Mouse (Mus musculus) forebrain, embryonic 14.5 days (tissue): ENCODE measurements around the gene Pla2r1. TPM values are rescaled to one million over a fixed set of nuclear protein-coding genes. Genes with fewer than 3 reads are reported as not detected.

Experiments
- ATAC-seq: fragments of 200-750 bp; cut with Nextera tagmentation; 2 replicates; pipeline ENCODE4 v1.8.0; 2017; ENCODE audit warnings: mild to moderate bottlenecking, moderate library complexity
- DNase-seq: peaks from one replicate; pipeline ENCODE4 v3.0.0-alpha.2; 2015; ENCODE audit warnings: low spot score
- H3K27ac ChIP-seq: fragments of 300-500 bp; sonication (generic); 2 replicates; pipeline ENCODE4 v1.5.1; 2014; ENCODE audit warnings: low read depth, mild to moderate bottlenecking, control low read depth, low read length, moderate library complexity
- H3K27me3 ChIP-seq: fragments of 300-500 bp; sonication (generic); replicated peaks from 2 replicates; pipeline ENCODE4 v1.6.1; 2014; ENCODE audit warnings: low read length, control low read depth, mixed read lengths; ENCODE audit not compliant: control insufficient read depth, insufficient read depth
- H3K36me3 ChIP-seq: fragments of 300-500 bp; sonication (generic); 2 replicates; pipeline ENCODE4 v1.6.1; 2014; ENCODE audit warnings: low read length, control low read depth; ENCODE audit not compliant: control insufficient read depth, insufficient read depth
- H3K4me1 ChIP-seq: fragments of 300-500 bp; sonication (generic); 2 replicates; pipeline ENCODE4 v1.6.1; 2014; ENCODE audit warnings: antibody characterized with exemption, low read length, control low read depth; ENCODE audit not compliant: control insufficient read depth, insufficient read depth
- H3K4me2 ChIP-seq: fragments of 300-500 bp; sonication (generic); 2 replicates; pipeline ENCODE4 v1.6.1; 2014; ENCODE audit warnings: mild to moderate bottlenecking, control low read depth, low read length
- H3K4me3 ChIP-seq: fragments of 300-500 bp; sonication (generic); 2 replicates; pipeline ENCODE4 v1.5.1; 2014; ENCODE audit warnings: low read depth, low read length, control low read depth
- H3K9ac ChIP-seq: fragments of 300-500 bp; sonication (generic); 2 replicates; pipeline ENCODE4 v1.6.1; 2014; ENCODE audit warnings: mild to moderate bottlenecking, low read length, control low read depth, moderate library complexity
- H3K9me3 ChIP-seq: fragments of 300-500 bp; sonication (generic); replicated peaks from 2 replicates; pipeline ENCODE4 v1.6.1; 2016; ENCODE audit warnings: low read length, control low read depth, mixed read lengths; ENCODE audit not compliant: control insufficient read depth
- WGBS: fragments of 180-500 bp; shearing (Covaris S2); extraction: QIAGEN DNeasy Blood & Tissue Kit; methylation state at CpG from one replicate; pipeline ENCODE4 v1.1.7; 2014; 5-methylcytosine and 5-hydroxymethylcytosine counted together
- polyA plus RNA-seq: library from polyadenylated mRNA; unstranded; fragments of >200 nt; fragmentation: Nextera tagmentation; extraction: Ambion mirVana; gene quantifications from 2 replicates; pipeline ENCODE4 v1.2.1, GENCODE M21; 2014

Pla2r1 gene
- polyA plus RNA-seq, 1 experiment from 2014 or later: 0.24 TPM

- Histone ChIP-seq H3K4me1 (no peaks in the 10 kb centered on the region), H3K27me3 (no peaks in the 10 kb centered on the region), H3K4me3 (no peak overlapping the region), H3K36me3 (no peaks in the 10 kb centered on the region), H3K9me3 (no peaks in the 10 kb centered on the region), H3K9ac (no peak overlapping the region), H3K27ac (no peak overlapping the region), H3K4me2 (no peak overlapping the region)
- DNase-seq (no peak), ATAC-seq (no peak)
- WGBS: 72% methylated on average over 5 of the region's 5 CpGs
Measured at GRCm38 (mm10) chr2:60532495-60532894, 20.6 kb downstream of the Pla2r1 start.

DNA sequence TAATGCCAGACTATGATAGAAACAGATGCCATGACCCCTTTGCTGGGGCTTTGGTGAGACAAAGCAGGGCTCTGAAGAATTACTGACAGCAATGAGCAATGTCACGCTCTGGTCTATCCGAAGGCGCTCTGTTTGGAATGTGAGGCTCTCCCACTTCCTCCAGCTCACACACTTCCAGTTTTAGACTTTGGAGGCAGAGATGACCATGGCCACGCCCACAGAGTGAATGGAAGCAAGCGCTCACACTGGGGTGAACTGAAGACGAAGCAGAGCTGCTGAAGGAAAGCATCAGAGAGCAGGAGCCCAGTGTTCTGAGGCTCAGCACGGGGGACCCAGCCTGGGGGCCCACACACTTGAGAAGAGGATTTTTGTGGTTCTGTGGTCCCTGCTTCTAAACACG, 37.3 kb downstream of the Pla2r1 start:
- DNase-seq (no peak), ATAC-seq (no peak)
- Histone ChIP-seq H3K27me3 (no peaks in the 10 kb centered on the region), H3K27ac (no peak overlapping the region), H3K4me1 (no peaks in the 10 kb centered on the region), H3K9me3 (no peaks in the 10 kb centered on the region), H3K36me3 (no peaks in the 10 kb centered on the region), H3K9ac (no peak overlapping the region), H3K4me2 (no peak overlapping the region), H3K4me3 (no peak overlapping the region)
- 71% methylated on average over 8 of the region's 8 CpGs for WGBS

DNA sequence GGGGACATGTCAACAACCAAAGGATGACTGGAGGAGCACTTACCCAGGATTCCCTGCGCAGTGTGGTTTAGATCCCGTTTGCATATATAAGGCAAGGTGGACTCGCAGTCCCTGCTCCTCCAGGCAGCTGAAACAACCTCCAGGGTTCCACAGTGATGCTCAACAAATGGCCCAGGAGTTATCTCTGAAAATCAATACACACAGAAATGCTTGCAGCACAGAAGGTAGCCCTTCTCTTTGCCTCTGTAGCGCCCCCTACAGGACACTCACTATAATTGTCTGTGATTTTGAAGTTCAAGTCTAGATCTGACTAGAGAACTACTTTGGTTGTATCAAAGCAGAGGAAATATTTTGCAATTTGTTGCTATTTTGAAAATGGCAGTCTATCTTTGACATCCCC, 38.2 kb downstream of the Pla2r1 start:
- H3K4me1 ChIP-seq: no peaks in the 10 kb centered on the region
- H3K27me3 ChIP-seq: no peaks in the 10 kb centered on the region
- WGBS: 71% methylated on average over 4 of the region's 4 CpGs
- H3K9me3 ChIP-seq: no peaks in the 10 kb centered on the region
- H3K27ac ChIP-seq: no peak overlapping the region
- ATAC-seq: no peak
- H3K9ac ChIP-seq: no peak overlapping the region
- no peak for DNase-seq
- H3K36me3 ChIP-seq: no peaks in the 10 kb centered on the region
- no peak overlapping the region for H3K4me3 ChIP-seq
- no peak overlapping the region for H3K4me2 ChIP-seq

DNA sequence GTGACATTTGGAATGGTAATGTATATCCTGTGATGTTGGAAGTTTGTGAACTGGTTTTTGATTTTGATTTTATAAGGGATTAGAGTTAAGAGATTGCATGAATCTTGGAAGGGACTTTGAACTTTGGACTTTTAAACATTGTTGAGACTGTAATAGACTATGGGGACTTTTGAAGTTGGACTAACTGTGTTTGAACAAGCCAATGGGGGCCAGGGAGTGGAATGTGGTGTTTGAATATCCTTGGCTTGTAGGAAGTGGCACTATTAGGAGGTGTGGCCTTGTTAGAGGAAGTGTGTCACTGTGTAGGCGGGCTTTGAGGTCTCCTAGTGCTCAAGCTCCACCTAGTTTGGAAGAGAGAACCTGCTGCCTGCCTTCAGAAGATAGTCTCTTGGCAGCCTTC, 42.4 kb downstream of the Pla2r1 start:
- 90% methylated on average over 1 of the region's 1 CpGs for WGBS
- Histone ChIP-seq H3K4me2 (no peak overlapping the region), H3K36me3 (no peaks in the 10 kb centered on the region), H3K9me3 (no peaks in the 10 kb centered on the region), H3K9ac (no peak overlapping the region), H3K4me1 (no peaks in the 10 kb centered on the region), H3K27ac (no peak overlapping the region), H3K27me3 (no peaks in the 10 kb centered on the region), H3K4me3 (no peak overlapping the region)
- no peak for ATAC-seq
- DNase-seq: no peak

GRCm38 (mm10) chr2:60505145-60505544, 48.0 kb downstream of the Pla2r1 start:
- Histone ChIP-seq H3K4me2 (no peak overlapping the region), H3K4me1 (no peaks in the 10 kb centered on the region), H3K27ac (no peak overlapping the region), H3K36me3 (no peaks in the 10 kb centered on the region), H3K27me3 (no peaks in the 10 kb centered on the region), H3K9me3 (no peaks in the 10 kb centered on the region), H3K9ac (no peak overlapping the region), H3K4me3 (no peak overlapping the region)
- no peak for ATAC-seq
- 52% methylated on average over 2 of the region's 2 CpGs for WGBS
- no peak for DNase-seq

DNA sequence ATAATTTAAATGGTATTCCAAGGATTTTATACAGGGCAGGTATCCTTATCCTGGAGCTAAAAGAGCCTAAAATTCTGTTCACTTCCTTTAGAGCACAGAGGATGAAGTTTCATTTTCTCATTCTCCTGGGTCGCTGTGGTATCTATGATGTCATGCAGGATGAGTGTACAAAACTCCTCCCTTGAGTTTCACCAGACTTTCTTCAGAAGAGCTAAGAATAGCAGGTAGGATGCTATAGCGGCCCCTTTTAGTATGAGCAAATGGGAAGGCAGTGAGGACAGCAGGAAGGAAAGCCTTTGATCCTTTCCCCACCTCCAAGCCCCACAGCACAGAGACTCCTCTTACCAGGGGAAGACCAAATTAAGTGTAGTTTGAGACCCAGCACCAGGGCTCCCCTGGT, 48.4 kb downstream of the Pla2r1 start:
- WGBS: 68% methylated on average over 2 of the region's 2 CpGs
- no peak overlapping the region for H3K4me3 ChIP-seq
- H3K9ac ChIP-seq: no peak overlapping the region
- H3K27ac ChIP-seq: no peak overlapping the region
- DNase-seq (no peak), ATAC-seq (no peak)
- no peaks in the 10 kb centered on the region for H3K9me3 ChIP-seq
- no peaks in the 10 kb centered on the region for H3K27me3 ChIP-seq
- no peaks in the 10 kb centered on the region for H3K36me3 ChIP-seq
- H3K4me2 ChIP-seq: no peak overlapping the region
- no peaks in the 10 kb centered on the region for H3K4me1 ChIP-seq

DNA sequence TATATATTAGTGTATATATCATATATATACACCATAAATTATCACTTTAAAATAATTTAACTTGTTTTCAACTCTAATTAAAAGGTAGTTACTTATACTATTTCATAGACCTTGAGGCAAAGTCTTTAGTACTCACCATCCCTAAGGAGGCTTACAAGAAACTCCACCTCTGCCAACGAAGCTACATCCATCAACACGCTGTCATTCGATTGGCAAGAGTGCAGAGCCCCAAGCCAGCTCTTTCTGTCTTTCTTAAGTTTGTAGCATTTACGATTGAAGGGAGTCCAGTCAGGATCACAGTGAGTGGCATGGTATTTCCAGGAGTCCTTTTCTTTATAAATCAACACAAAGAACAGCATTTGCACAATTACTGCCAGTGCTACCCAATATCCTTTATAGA, 49.1 kb downstream of the Pla2r1 start:
- no peak overlapping the region for H3K4me3 ChIP-seq
- no peaks in the 10 kb centered on the region for H3K4me1 ChIP-seq
- 62% methylated on average over 4 of the region's 4 CpGs for WGBS
- no peaks in the 10 kb centered on the region for H3K27me3 ChIP-seq
- no peaks in the 10 kb centered on the region for H3K9me3 ChIP-seq
- DNase-seq (peak; percentile 59), ATAC-seq (peak; percentile 52; the same call in 1 of the 2 replicates)
- no peak overlapping the region for H3K9ac ChIP-seq
- no peaks in the 10 kb centered on the region for H3K36me3 ChIP-seq
- H3K27ac ChIP-seq: no peak overlapping the region
- no peak overlapping the region for H3K4me2 ChIP-seq

- Histone ChIP-seq H3K27ac (no peak overlapping the region), H3K9me3 (no peaks in the 10 kb centered on the region), H3K27me3 (no peaks in the 10 kb centered on the region), H3K4me3 (no peak overlapping the region), H3K4me2 (no peak overlapping the region), H3K4me1 (no peaks in the 10 kb centered on the region), H3K9ac (no peak overlapping the region), H3K36me3 (no peaks in the 10 kb centered on the region)
- DNase-seq: no peak
- ATAC-seq: no peak
- 88% methylated on average over 1 of the region's 1 CpGs for WGBS
Measured at GRCm38 (mm10) chr2:60500583-60501116, 52.5 kb downstream of the Pla2r1 start.

DNA sequence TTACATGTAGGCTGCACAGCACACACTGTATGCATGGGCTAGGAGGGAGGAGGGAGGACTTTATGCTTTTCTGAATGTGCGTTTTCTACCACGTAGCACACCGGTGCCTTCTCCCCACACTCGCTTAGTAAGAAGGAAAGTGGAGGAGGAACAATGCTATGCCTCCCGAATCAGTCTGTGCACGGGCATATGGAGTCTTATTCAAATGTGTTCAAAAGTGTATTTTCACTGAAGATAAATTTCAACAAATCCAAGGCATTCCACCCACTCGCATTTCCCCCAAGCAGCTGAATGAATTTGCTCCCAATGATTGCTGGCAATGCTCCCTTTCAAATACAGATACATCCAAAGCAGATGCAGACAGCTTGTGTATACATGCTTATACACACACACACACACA, 73.2 kb downstream of the Pla2r1 start:
- Histone ChIP-seq H3K27ac (no peak overlapping the region), H3K9ac (no peak overlapping the region), H3K4me3 (no peak overlapping the region), H3K4me1 (no peaks in the 10 kb centered on the region), H3K27me3 (no peaks in the 10 kb centered on the region), H3K9me3 (no peaks in the 10 kb centered on the region), H3K4me2 (no peak overlapping the region), H3K36me3 (no peaks in the 10 kb centered on the region)
- no peak for DNase-seq
- 93% methylated on average over 7 of the region's 7 CpGs for WGBS
- ATAC-seq: no peak
